Mouse (Mus musculus): ENCODE measurements around the gene Vtcn1. TPM values are rescaled to one million over a fixed set of nuclear protein-coding genes. Genes with fewer than 3 reads are reported as not detected.
A peak's percentile ranks its signal among the peaks of the same experiment; 100 is the strongest.

Gene Vtcn1
- polyA plus RNA-seq, 1 experiment from 2014 or later: 1.8 TPM

GRCm38 (mm10) chr3:100889234-100889633 lies 64.0 kb downstream of the Vtcn1 start:
- H3K27me3 ChIP-seq: no peaks in the 10 kb centered on the region
- peak; percentile 82 for ATAC-seq
- in situ Hi-C loops (cut with MboI; ENCODE audit: low pct_unique_long_range_greater_than_20kb): no loop called here
- CTCF ChIA-PET: interaction anchor here (1.6 kb wide), 1 partner anchor 27 kb away, joined by 5 read pairs; no protein-coding TSS in a partner anchor
- POLR2A ChIA-PET: interaction anchor here (0.7 kb wide), 1 partner anchor 17 kb away, joined by 7 read pairs; no protein-coding TSS in a partner anchor
- no peak for TF ChIP-seq CTCF (IDR thresholded peaks at IDR 0.05)
- peak; percentile 72 for DNase-seq (ENCODE audit: low read depth, low spot score)

DNA sequence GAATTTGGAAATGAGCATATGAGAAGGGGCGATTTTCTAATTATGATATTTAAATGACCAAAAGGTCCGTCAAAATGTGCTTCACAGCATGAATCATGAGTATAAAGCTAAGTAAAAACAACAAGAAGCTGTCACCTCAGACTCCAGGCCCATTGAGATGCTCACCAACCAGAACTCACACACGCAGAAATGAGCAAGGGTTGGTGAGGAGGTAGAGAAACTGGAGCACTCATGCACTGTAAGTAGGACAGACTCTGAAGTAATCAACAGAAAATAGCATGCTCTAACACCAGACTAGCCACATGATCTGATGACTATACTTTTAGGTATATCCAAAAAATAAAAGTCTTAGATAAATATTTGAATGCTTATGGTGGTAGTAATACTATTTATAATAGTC lies 65.1 kb downstream of the Vtcn1 start:
- ChIA-PET CTCF (interaction anchor here (0.9 to 1.6 kb wide), 3 partner anchors 8 to 32 kb away, joined by 3 to 5 read pairs (median 3); partner anchors contain the start of gene Trim45), POLR2A (no interaction called here)
- DNase-seq (ENCODE audit: low read depth, low spot score) (no peak), ATAC-seq (no peak)
- no peak for TF ChIP-seq CTCF (IDR thresholded peaks at IDR 0.05)
- H3K27me3 ChIP-seq: no peaks in the 10 kb centered on the region
- in situ Hi-C loops (cut with MboI; ENCODE audit: low pct_unique_long_range_greater_than_20kb): no loop called here

- no peaks in the 10 kb centered on the region for H3K27me3 ChIP-seq
- POLR2A ChIA-PET: interaction anchor here (0.7 kb wide), 1 partner anchor 16 kb away, joined by 3 read pairs; no protein-coding TSS in a partner anchor
- CTCF ChIA-PET: interaction anchor here (0.5 to 2.5 kb wide), 5 partner anchors 10 to 124 kb away, joined by 3 to 8 read pairs (median 3); no protein-coding TSS in a partner anchor
- in situ Hi-C loops (cut with MboI; ENCODE audit: low pct_unique_long_range_greater_than_20kb): no loop called here
- ATAC-seq (no peak), DNase-seq (ENCODE audit: low read depth, low spot score) (no peak)
- no peak for TF ChIP-seq CTCF (IDR thresholded peaks at IDR 0.05)
Measured at GRCm38 (mm10) chr3:100892383-100893335, 67.4 kb downstream of the Vtcn1 start.

GRCm38 (mm10) chr3:100895500-100895899 lies 70.2 kb downstream of the Vtcn1 start:
- no peaks in the 10 kb centered on the region for H3K27me3 ChIP-seq
- ATAC-seq (no peak), DNase-seq (ENCODE audit: low read depth, low spot score) (no peak)
- TF ChIP-seq CTCF (IDR thresholded peaks at IDR 0.05): no peak
- CTCF ChIA-PET: interaction anchor here (0.9 to 1.3 kb wide), 2 partner anchors 12 to 21 kb away, joined by 3 read pairs; no protein-coding TSS in a partner anchor
- POLR2A ChIA-PET: no interaction called here
- in situ Hi-C loops (cut with MboI; ENCODE audit: low pct_unique_long_range_greater_than_20kb): no loop called here

DNA sequence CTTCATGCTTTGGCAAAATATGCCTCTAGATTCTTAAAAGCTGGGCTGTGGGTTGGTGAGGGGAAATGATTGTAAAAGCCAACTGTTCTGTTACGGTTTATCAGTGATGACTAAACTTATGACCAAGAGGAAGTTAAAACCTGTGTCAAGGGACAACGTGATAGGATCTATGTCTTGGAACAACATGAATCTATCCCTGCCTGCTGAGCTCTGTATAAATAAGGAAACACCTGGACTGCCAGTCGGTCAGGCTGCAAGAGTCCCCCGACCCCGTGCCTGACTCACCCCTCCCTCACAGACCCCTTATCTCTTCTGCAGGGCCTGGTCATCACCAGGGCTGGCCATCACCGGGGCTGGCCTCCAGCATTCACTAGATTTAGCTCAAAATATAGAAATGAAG lies 80.9 kb downstream of the Vtcn1 start:
- no peak for ATAC-seq
- ChIA-PET POLR2A (interaction anchor here (0.6 kb wide), 1 partner anchor 17 kb away, joined by 7 read pairs; no protein-coding TSS in a partner anchor), CTCF (interaction anchor here (0.7 to 4.5 kb wide), 8 partner anchors 9 to 147 kb away, joined by 3 to 28 read pairs (median 4); no protein-coding TSS in a partner anchor)

GRCm38 (mm10) chr3:100906916-100907315 lies 81.7 kb downstream of the Vtcn1 start:
- no peak for DNase-seq (ENCODE audit: low read depth, low spot score)
- no peak for ATAC-seq
- CTCF ChIA-PET: interaction anchor here (0.7 to 4.5 kb wide), 11 partner anchors 10 to 158 kb away, joined by 3 to 28 read pairs (median 4); partner anchors contain the start of gene Trim45
- TF ChIP-seq CTCF (IDR thresholded peaks at IDR 0.05): peak; percentile 76
- no peaks in the 10 kb centered on the region for H3K27me3 ChIP-seq
- POLR2A ChIA-PET: no interaction called here
- in situ Hi-C loops (cut with MboI; ENCODE audit: low pct_unique_long_range_greater_than_20kb): loop anchor here (5.0 to 25.0 kb wide), 2 partner anchors 135 to 720 kb away; no protein-coding TSS in a partner anchor

More for the DNA sequence above, 80.9 kb downstream of the Vtcn1 start:
- no peaks in the 10 kb centered on the region for H3K27me3 ChIP-seq
- in situ Hi-C loops (cut with MboI; ENCODE audit: low pct_unique_long_range_greater_than_20kb): loop anchor here (5.0 to 25.0 kb wide), 2 partner anchors 134 to 719 kb away; no protein-coding TSS in a partner anchor
- TF ChIP-seq CTCF (IDR thresholded peaks at IDR 0.05): no peak
- no peak for DNase-seq (ENCODE audit: low read depth, low spot score)

- POLR2A ChIA-PET: interaction anchor here (0.7 kb wide), 1 partner anchor 15 kb away, joined by 3 read pairs; no protein-coding TSS in a partner anchor
- in situ Hi-C loops (cut with MboI; ENCODE audit: low pct_unique_long_range_greater_than_20kb): loop anchor here (5.0 to 25.0 kb wide), 2 partner anchors 136 to 721 kb away; no protein-coding TSS in a partner anchor
- no peak for ATAC-seq
Measured at GRCm38 (mm10) chr3:100908594-100908993, 83.3 kb downstream of the Vtcn1 start.

GRCm38 (mm10) chr3:100910621-100911020 lies 85.4 kb downstream of the Vtcn1 start:
- H3K27me3 ChIP-seq: no peaks in the 10 kb centered on the region
- in situ Hi-C loops (cut with MboI; ENCODE audit: low pct_unique_long_range_greater_than_20kb): loop anchor here (25.0 kb wide), 1 partner anchor 723 kb away; no protein-coding TSS in a partner anchor
- no peak for ATAC-seq
- TF ChIP-seq CTCF (IDR thresholded peaks at IDR 0.05): no peak
- ChIA-PET CTCF (interaction anchor here (0.9 kb wide), 1 partner anchor 10 kb away, joined by 3 read pairs; no protein-coding TSS in a partner anchor), POLR2A (no interaction called here)
- no peak for DNase-seq (ENCODE audit: low read depth, low spot score)

More at GRCm38 (mm10) chr3:100908594-100908993, 83.3 kb downstream of the Vtcn1 start:
- CTCF ChIA-PET: interaction anchor here (0.8 to 4.5 kb wide), 6 partner anchors 8 to 160 kb away, joined by 3 to 28 read pairs (median 4); no protein-coding TSS in a partner anchor
- DNase-seq (ENCODE audit: low read depth, low spot score): no peak
- H3K27me3 ChIP-seq: no peaks in the 10 kb centered on the region
- TF ChIP-seq CTCF (IDR thresholded peaks at IDR 0.05): no peak

GRCm38 (mm10) chr3:100911026-100911425 lies 85.8 kb downstream of the Vtcn1 start:
- no peaks in the 10 kb centered on the region for H3K27me3 ChIP-seq
- in situ Hi-C loops (cut with MboI; ENCODE audit: low pct_unique_long_range_greater_than_20kb): loop anchor here (25.0 kb wide), 1 partner anchor 724 kb away; no protein-coding TSS in a partner anchor
- CTCF ChIA-PET: interaction anchor here (0.9 kb wide), 1 partner anchor 10 kb away, joined by 3 read pairs; no protein-coding TSS in a partner anchor
- POLR2A ChIA-PET: no interaction called here
- no peak for TF ChIP-seq CTCF (IDR thresholded peaks at IDR 0.05)
- ATAC-seq (no peak), DNase-seq (ENCODE audit: low read depth, low spot score) (no peak)
